Mouse (Mus musculus) embryonic fibroblast, embryonic 13.5 days (primary cell): ENCODE results near the gene Slc25a11. TPM values are rescaled to one million over a fixed set of nuclear protein-coding genes. Genes with fewer than 3 reads are reported as not detected.

Source experiments
- H3K27ac ChIP-seq: 2 replicates; pipeline ENCODE4 v1.5.1; 2012; ENCODE audit warnings: low read length, control low read depth, inconsistent platforms; ENCODE audit not compliant: insufficient read depth
- H3K4me1 ChIP-seq: 2 replicates; pipeline ENCODE4 v1.6.1; 2011; ENCODE audit warnings: low read length; ENCODE audit not compliant: control insufficient read depth, insufficient read depth
- H3K4me3 ChIP-seq: 2 replicates; pipeline ENCODE4 v1.5.1; 2011; ENCODE audit warnings: mild to moderate bottlenecking, control low read depth, low read length; ENCODE audit not compliant: insufficient read depth
- CTCF ChIP-seq: IDR thresholded peaks from 2 replicates; pipeline ENCODE4 v1.5.1; 2011; ENCODE audit warnings: mild to moderate bottlenecking, control low read depth, low read length, moderate library complexity, borderline replicate concordance; ENCODE audit not compliant: insufficient read depth
- POLR2A ChIP-seq: IDR thresholded peaks from 2 replicates; pipeline ENCODE4 v1.6.1; 2011; ENCODE audit warnings: low read depth, mild to moderate bottlenecking, control low read depth, low read length, moderate library complexity
- polyA plus RNA-seq: library from polyadenylated mRNA; stranded (reverse); fragments of >200 nt; gene quantifications from 2 replicates; pipeline ENCODE4 v1.2.4, GENCODE M21; 2011; ENCODE audit warnings: low read depth; ENCODE audit not compliant: missing spikeins, insufficient read length

Slc25a11 gene
- polyA plus RNA-seq, 1 experiment = 81.1 TPM

DNA sequence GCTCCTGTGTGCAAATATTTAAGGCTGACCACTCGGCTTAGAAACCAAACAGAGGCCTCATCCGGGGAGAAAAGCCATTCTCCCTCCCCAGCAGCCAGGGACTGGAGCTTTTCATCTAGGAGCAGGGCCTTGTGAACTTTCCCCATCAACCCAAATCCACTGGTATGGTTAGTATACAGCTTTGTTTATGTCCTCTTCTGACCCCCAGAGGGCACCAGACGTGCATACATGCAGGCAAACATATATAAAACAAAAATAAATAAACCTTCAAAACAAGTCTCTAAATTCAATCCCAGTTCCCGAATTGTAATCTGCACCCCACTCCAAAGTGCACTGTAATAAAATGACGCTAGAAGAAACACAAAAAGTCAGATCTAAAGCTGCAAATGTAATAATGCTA, 17.7 kb downstream of the Slc25a11 start:
- TF ChIP-seq POLR2A (no peak), CTCF (no peak)
- Histone ChIP-seq H3K27ac (no peak overlapping the region), H3K4me3 (no peak overlapping the region), H3K4me1 (no peaks in the 10 kb centered on the region)

DNA sequence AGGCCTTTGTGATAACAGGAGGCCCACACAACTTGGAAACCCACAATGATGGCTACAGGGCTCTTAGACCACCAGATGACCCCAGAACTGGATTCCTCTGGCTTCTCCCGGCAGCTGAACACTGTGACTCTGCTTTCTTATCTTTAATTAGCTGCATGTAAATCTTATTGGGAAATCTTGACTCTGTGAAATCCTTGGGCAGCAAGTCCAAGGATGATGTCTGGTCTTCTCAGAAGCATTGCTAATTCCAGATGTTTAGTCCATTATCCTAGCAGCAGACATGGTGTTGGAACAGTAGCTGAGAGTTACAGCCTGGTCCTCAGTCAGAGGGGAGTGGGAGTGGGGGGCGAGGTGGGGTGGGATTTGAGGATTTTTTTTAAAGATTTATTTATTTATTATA, 18.8 kb downstream of the Slc25a11 start:
- Histone ChIP-seq H3K4me1 (no peaks in the 10 kb centered on the region), H3K4me3 (no peak overlapping the region), H3K27ac (no peak overlapping the region)
- no peak for TF ChIP-seq POLR2A
- no peak for TF ChIP-seq CTCF

DNA sequence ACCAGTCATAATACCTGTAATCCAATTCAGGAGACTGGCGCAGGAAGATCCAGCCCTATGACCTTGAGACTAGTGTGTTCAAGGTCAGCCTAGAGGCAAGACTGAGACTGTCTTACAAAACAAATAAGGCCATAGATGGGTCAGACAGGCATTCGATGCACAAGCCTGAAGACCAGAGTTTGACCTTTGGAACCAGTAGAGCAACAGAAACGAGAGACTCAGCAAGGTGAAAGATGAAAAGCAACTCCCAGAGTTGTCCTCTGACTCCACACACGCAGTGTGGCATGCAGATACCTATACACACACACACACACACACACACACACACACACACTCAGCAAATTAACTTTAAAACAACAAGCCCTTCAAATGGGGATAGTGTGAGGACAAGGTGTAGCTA, 20.4 kb downstream of the Slc25a11 start:
- Histone ChIP-seq H3K4me1 (no peaks in the 10 kb centered on the region), H3K4me3 (no peak overlapping the region), H3K27ac (no peak overlapping the region)
- TF ChIP-seq POLR2A (no peak), CTCF (no peak)

DNA sequence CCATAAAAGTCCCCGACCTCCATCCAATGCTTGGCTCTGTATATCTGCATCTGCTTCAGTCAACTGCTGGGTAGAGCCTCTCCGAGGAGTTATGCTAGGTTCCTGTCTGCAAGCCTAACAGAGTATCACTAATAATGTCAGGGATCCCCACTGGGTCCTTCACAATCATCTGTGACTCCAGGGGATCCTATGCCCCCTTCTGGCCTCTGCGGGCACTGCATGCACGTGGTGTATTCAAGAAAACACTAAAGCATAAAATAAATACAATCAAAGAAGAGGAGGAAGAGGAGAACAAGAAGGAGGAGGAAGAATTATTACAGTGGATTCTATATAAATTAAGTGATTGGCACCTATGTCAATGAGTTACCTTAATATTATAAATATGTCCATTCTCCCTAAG, 21.8 kb downstream of the Slc25a11 start:
- H3K27ac ChIP-seq = no peak overlapping the region
- TF ChIP-seq CTCF = peak; percentile 47; the same call in 1 of the 2 replicates
- no peak for TF ChIP-seq POLR2A
- peaks cover 2% of the 10 kb centered on the region; the same call in 1 of the 2 replicates for H3K4me1 ChIP-seq
- H3K4me3 ChIP-seq = no peak overlapping the region

DNA sequence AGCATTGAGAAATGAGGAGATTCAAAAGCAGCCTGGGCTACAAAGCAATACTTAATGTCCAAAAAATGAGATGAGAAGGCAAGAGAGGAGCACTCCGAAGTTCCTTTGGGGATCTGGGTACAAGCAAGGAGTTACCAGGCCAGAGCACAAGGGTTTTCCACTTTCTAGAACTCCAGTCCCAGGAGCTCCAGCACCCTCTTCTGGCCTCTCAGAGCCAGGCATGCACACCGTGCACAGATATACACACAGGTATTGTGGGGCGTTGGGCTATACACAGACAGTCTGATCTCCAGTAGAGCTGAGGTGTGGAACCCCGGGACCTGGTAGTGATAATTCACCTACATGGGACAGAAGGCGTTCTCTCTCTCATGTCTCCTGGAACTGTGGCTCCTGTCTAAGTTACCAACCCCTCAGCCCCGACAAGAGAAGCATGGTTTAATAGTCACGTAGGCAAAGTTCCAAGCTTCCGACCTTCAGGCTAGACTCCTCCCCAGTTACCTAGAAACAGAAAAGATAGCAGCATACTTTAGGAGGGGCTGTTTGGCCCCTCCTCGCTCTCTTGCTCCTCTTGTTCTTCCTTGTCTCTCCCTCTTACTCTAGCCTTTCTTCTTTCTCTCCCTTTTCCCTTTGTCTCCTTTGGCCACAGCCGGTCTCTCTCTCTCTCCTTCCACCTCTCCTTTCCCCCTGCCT, 24.1 kb downstream of the Slc25a11 start:
- Histone ChIP-seq H3K4me3 (no peak overlapping the region), H3K27ac (no peak overlapping the region), H3K4me1 (peaks cover 2% of the 10 kb centered on the region; the same call in 1 of the 2 replicates)
- no peak for TF ChIP-seq POLR2A
- no peak for TF ChIP-seq CTCF

DNA sequence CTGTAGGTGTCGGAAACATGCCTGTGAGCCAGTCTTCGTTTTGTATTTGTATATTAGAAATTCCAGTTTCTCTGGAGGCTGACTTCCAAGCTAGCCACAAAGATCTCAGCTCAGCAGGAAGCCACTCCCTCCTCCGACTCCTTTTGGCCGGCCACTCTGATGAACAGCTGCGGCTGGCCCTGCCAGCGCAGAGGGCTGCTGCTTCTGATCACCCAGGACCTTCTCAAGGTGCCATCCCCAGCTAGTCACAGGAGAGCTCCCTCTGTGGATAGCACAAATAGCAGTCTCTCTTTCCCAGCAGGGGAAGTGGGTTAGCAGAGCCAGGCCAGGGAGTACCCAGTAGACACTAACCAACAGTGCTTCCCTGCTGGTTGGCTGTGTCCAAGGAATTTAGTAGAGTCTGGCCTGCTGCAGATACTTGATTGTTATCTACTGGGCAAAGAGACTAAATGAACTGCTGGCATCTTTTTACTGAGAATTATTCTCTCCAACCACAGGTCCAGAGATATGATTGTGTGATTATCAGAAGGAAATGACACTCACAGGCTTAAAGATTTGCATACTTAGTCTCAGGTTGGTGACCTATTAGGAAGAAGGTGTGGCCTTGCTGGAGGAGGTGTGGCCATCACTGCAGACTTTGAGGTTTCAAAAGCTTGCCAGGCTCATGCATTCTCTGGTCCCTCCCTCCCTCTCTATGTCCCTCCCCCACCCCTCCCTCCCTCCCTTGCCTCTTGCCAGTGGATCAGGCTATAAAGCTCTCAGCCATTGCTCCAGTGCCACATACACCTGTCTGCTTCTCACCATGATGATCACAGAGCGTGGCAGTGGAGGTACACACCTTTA, 25.1 kb downstream of the Slc25a11 start:
- Histone ChIP-seq H3K27ac (no peak overlapping the region), H3K4me3 (no peak overlapping the region), H3K4me1 (peaks cover 2% of the 10 kb centered on the region; the same call in 1 of the 2 replicates)
- TF ChIP-seq POLR2A = no peak
- TF ChIP-seq CTCF = no peak

DNA sequence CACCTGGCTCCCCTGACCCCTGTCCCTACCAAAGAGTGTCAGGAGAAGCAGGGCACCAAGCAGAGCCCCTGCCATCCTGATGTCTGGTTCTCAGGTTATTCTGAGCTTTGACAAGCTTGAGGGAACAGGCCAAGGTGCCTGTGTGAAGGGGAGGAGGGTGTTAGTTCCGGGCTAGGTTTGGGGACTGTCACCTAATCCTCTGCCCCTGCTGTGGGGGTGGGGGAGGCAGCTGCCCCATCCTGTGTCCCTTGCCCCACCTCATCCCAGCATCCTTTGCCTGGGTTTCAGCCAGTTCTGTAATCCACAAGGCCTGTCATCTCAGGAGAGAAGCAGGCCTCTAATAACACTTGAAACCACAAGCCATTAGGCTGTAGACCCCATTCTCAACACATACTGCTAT, 28.2 kb downstream of the Slc25a11 start, which contains the start of gene Chrne:
Chrne (minus strand) TSS at position 116 of the 400 bp plus-strand sequence.
- Histone ChIP-seq H3K27ac (no peak within 1 kb of the TSS), H3K4me1 (peaks cover 2% of the 10 kb centered on the region; the same call in 1 of the 2 replicates), H3K4me3 (no peak within 1 kb of the TSS)
- TF ChIP-seq POLR2A = no peak
- TF ChIP-seq CTCF = no peak

DNA sequence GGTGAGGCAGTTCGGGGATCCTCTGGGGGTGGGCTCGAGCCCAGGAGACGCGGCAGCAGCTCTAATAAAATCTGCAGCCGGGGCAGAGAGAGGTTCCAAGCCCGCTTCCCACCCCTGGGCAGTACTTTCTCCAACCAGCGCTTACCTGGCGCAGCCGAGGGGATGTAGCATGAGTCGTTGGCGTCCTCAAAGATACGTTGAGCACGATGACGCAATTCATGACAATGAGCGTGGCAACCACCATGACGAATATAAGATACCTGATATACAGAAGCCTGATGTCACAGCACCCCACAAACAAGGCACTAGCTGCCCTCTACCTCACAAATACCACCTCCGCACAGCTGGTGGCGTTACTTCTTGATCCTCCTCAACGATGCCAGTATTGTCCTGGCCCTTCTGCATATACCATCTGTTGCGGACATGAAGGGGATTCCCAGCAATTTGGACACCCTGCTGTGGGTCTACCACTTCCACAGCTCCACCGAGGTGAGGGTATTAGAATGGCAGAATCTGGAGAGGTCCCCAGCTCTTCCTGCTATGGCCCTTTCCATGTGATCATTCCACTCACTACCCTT, 31.7 kb downstream of the Slc25a11 start, which contains the start of gene 4930544D05Rik:
4930544D05Rik (plus strand) TSS at position 333 of the 578 bp plus-strand sequence.
- Histone ChIP-seq H3K4me1 (no peaks in the 10 kb centered on the region), H3K4me3 (no peak within 1 kb of the TSS), H3K27ac (no peak within 1 kb of the TSS)
- TF ChIP-seq CTCF = no peak
- TF ChIP-seq POLR2A = no peak

DNA sequence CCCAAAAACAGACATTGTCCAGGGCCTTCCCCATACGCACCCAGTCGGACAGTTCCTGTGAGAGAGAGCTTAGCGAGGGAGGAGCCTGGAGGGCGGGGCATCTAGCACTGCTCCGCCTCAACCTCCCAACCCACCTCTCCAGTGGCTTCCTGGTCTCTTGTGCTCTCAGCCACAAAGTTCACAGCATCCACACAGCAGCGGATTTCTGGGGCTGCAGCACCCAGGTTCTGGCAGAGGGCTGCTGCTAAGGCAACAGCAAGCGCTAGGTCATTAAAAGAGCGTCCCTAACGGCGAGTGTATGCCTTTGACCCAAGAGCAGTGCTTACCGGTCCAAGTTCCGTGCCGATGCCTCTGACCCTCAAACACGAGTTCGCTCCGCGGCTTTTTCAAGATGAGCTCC, 32.2 kb downstream of the Slc25a11 start:
- Histone ChIP-seq H3K4me1 (no peaks in the 10 kb centered on the region), H3K27ac (no peak overlapping the region), H3K4me3 (no peak overlapping the region)
- TF ChIP-seq CTCF = no peak
- TF ChIP-seq POLR2A = peak; percentile 52; the same call in 1 of the 2 replicates

DNA sequence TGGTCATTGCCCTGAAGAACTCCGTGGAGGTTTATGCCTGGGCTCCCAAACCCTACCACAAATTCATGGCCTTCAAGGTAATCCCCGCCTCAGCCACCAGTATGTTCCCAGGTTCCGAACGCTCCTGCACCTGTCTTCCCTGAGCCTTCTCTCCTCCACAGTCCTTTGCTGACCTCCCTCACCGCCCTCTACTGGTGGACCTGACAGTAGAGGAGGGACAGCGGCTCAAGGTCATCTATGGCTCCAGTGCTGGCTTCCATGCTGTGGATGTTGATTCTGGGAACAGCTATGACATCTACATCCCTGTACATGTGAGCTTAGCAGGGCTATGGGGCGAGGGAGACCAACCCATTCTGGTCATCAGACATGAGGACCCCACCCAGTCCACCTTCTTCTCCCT, 34.8 kb downstream of the Slc25a11 start:
- Histone ChIP-seq H3K27ac (no peak overlapping the region), H3K4me3 (no peak overlapping the region), H3K4me1 (no peaks in the 10 kb centered on the region)
- TF ChIP-seq CTCF (peak; percentile 39; the same call in 1 of the 2 replicates), POLR2A (no peak)
